Comparison of ENCODE assay signal across 8 mouse cellular contexts in the genomic region with DNA sequence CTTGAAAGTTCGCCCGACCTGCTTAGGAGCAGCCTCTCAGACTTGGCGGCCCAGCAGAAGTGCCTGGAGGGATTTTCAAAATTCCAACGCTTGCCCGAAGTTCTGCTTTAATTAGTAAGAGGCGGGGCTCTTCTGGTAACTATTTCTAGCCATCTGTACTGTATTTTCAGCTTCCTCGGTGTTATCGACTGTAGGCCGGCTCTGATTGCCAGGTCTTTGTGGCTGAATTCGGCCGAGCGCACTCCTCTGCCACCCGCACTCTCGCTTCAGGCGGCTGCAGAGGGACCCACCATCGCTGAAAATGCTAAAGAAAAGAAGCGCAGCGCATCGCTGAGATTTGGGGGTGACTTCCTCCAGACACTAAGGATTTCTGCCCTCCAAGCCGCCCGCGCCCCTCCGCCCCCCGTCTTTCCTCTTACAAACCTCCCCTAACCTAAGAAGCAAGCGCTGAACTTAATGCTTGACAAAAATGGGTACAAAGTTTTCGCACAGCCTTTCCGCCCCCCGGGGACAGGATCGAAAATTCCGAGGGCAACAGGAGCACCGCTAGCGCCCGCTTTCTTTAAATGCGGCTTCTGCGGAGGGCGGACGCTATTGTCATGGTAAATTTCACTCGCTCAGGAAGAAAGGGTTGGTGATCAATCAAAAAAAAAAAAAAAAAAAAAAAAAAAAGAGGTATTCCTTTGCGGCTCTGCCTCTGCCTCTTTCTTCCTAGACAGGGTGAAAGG. TPM values are rescaled to one million over a fixed set of nuclear protein-coding genes. Genes with fewer than 3 reads are reported as not detected.
A peak's percentile ranks its signal among the peaks of the same experiment; 100 is the strongest.
DNase-seq lines count a peak whose midpoint lies in the region; ATAC-seq and TF ChIP-seq lines count a peak whose summit lies in the region.

No protein-coding gene starts in this region.

- H3K4me3 ChIP-seq in heart, embryonic 11.5 days (ENCODE audit: low read depth, low read length), result peak overlapping the region; percentile 54
- H3K4me3 ChIP-seq in kidney, embryonic 14.5 days (ENCODE audit: low read length), result peak overlapping the region; percentile 44

- TF ChIP-seq CTCF in Patski (IDR thresholded peaks at IDR 0.05), result no peak
- no peak for TF ChIP-seq CTCF in brain, embryonic 14.5 days (IDR thresholded peaks at IDR 0.05; ENCODE audit: borderline replicate concordance, extremely low read depth, insufficient read depth, insufficient read length)

- in situ Hi-C loops in Patski (cut with MboI; ENCODE audit: low pct_unique_long_range_greater_than_20kb), result loop anchor here (5.0 to 10.0 kb wide), 3 partner anchors 45 to 582 kb away; a partner anchor contains a TSS

- H3K36me3 ChIP-seq in heart, embryonic 11.5 days (ENCODE audit: control insufficient read depth, insufficient read depth, low read length), result no peaks in the 10 kb centered on the region
- H3K36me3 ChIP-seq in kidney, embryonic 14.5 days (ENCODE audit: control insufficient read depth, insufficient read depth, low read length), result no peaks in the 10 kb centered on the region

- WGBS in heart, embryonic 11.5 days (ENCODE audit: insufficient replicate concordance), result 1% methylated on average over 39 of the region's 39 CpGs
- WGBS in kidney, embryonic 14.5 days, result 2% methylated on average over 39 of the region's 39 CpGs

- H3K9ac ChIP-seq in heart, embryonic 11.5 days (ENCODE audit: low read depth, low read length), result peak overlapping the region; percentile 71
- peak overlapping the region; percentile 50 for H3K9ac ChIP-seq in kidney, embryonic 14.5 days (ENCODE audit: low read depth, low read length)

- peak overlapping the region; percentile 22; the same call in 1 of the 2 replicates for H3K27ac ChIP-seq in heart, embryonic 11.5 days (ENCODE audit: low read depth, low read length)
- no peak overlapping the region for H3K27ac ChIP-seq in kidney, embryonic 14.5 days (ENCODE audit: low read depth, low read length)

- no peaks in the 10 kb centered on the region for H3K4me1 ChIP-seq in heart, embryonic 11.5 days (ENCODE audit: control insufficient read depth, insufficient read depth, low read length)
- H3K4me1 ChIP-seq in kidney, embryonic 14.5 days (ENCODE audit: control insufficient read depth, insufficient read depth, low read length), result no peaks in the 10 kb centered on the region; the same call in 1 of the 2 replicates

- intact Hi-C loops in gastrocnemius, postnatal 14 days (cut with DNase I; ENCODE audit: low total_unique reads), result loop anchor here (10.0 kb wide), 1 partner anchor 272 kb away; no protein-coding TSS in a partner anchor

- peak; percentile 21; the same call in 1 of the 2 replicates for TF ChIP-seq POLR2A in brain, embryonic 14.5 days (IDR thresholded peaks at IDR 0.05; ENCODE audit: borderline replicate concordance, extremely low read depth, insufficient read depth, insufficient read length, poor library complexity, severe bottlenecking)

- no peaks in the 10 kb centered on the region for H3K9me3 ChIP-seq in heart, embryonic 11.5 days (replicated peaks; ENCODE audit: control insufficient read depth, low read length)
- no peaks in the 10 kb centered on the region for H3K9me3 ChIP-seq in kidney, embryonic 14.5 days (ENCODE audit: control insufficient read depth, low read length)

- ATAC-seq in Patski, result peak; percentile 58
- ATAC-seq in heart, embryonic 11.5 days (replicated peaks; ENCODE audit: insufficient number of reproducible peaks, low FRiP score, low TSS enrichment), result no peak
- ATAC-seq in kidney, embryonic 14.5 days (ENCODE audit: low FRiP score, low TSS enrichment), result no peak

- H3K4me2 ChIP-seq in heart, embryonic 11.5 days, result peak overlapping the region; percentile 76
- peak overlapping the region; percentile 89 for H3K4me2 ChIP-seq in kidney, embryonic 14.5 days (replicated peaks; ENCODE audit: low read depth, low read length)

- no peaks in the 10 kb centered on the region for H3K27me3 ChIP-seq in Patski
- no peaks in the 10 kb centered on the region for H3K27me3 ChIP-seq in heart, embryonic 11.5 days (ENCODE audit: control insufficient read depth, insufficient read depth, low read length)
- peaks cover 6% of the 10 kb centered on the region; the same call in 1 of the 2 replicates for H3K27me3 ChIP-seq in kidney, embryonic 14.5 days (ENCODE audit: control insufficient read depth, insufficient read depth, low read length)

- CTCF ChIA-PET in Patski (lab: Charles Lee), result interaction anchor here (1.1 to 6.0 kb wide), 6 partner anchors 16 to 163 kb away, joined by 3 to 51 read pairs (median 12); no protein-coding TSS in a partner anchor

- no peak for DNase-seq in Patski (ENCODE audit: low read depth, low spot score)
- DNase-seq in brain, embryonic 14.5 days (ENCODE audit: low read depth), result peak; percentile 91
- DNase-seq in lung, postnatal 25 days (ENCODE audit: low spot score), result peak; percentile 42
- DNase-seq in B cell, adult 2 months, result no peak
- no peak for DNase-seq in gastrocnemius, postnatal 14 days
- DNase-seq in left cerebral cortex, adult 11 months (ENCODE audit: low spot score), result no peak

- POLR2A ChIA-PET in Patski (lab: Charles Lee), result interaction anchor here (0.6 to 2.3 kb wide), 4 partner anchors 15 to 358 kb away, joined by 3 to 13 read pairs (median 8); no protein-coding TSS in a partner anchor

RNA-seq across cellular contexts. Expression of a gene that starts 0.5 kb away (rescaled TPM):
- polyA plus RNA-seq in Patski (2021), result 206 TPM
- polyA plus RNA-seq in brain, embryonic 14.5 days (2012; rRNA removed), result 5.3 and 8.0 TPM in 2 replicates
- 13.4 and 14.9 TPM in 2 replicates for polyA plus RNA-seq in heart, embryonic 11.5 days (2014; fragmentation: Nextera tagmentation; extraction: Ambion mirVana)
- 10.3 and 16.0 TPM in 2 replicates for polyA plus RNA-seq in kidney, embryonic 14.5 days (2014; fragmentation: Nextera tagmentation; extraction: Ambion mirVana)
- total RNA-seq in gastrocnemius, postnatal 14 days (2021), result 1 to 10 TPM; 1.2 to 1.7 TPM

RNA-seq across cellular contexts. Expression of a gene that starts 7.7 kb away (rescaled TPM):
- polyA plus RNA-seq in Patski (2021), result 8.0 TPM
- polyA plus RNA-seq in brain, embryonic 14.5 days (2012; rRNA removed), result 0.67 and 0.83 TPM in 2 replicates
- polyA plus RNA-seq in heart, embryonic 11.5 days (2014; fragmentation: Nextera tagmentation; extraction: Ambion mirVana), result 1.1 and 1.8 TPM in 2 replicates
- 0.64 and 1.1 TPM in 2 replicates for polyA plus RNA-seq in kidney, embryonic 14.5 days (2014; fragmentation: Nextera tagmentation; extraction: Ambion mirVana)
- total RNA-seq in gastrocnemius, postnatal 14 days (2021), result under 1 TPM; 0.08 to 0.18 TPM

Comparison
In these comparisons a context has a peak if more than half of its experiments do, and no peak if none do; other contexts are left out.
1. DNase-seq: peak in brain, embryonic 14.5 days (single experiment) and lung, postnatal 25 days (single experiment); none in Patski (single experiment), B cell, adult 2 months (0 of 2), gastrocnemius, postnatal 14 days (single experiment) and left cerebral cortex, adult 11 months (single experiment).
2. RNA of a gene that starts 0.5 kb away (polyA plus RNA-seq): 206 TPM in Patski (single experiment); 10.3 to 16.0 TPM in kidney, embryonic 14.5 days, 13.4 to 14.9 TPM in heart, embryonic 11.5 days and 5.3 to 8.0 TPM in brain, embryonic 14.5 days; every median in the first group is over 10 times any median in the second.